Mouse (Mus musculus) gastrocnemius, postnatal 36 days (tissue): ENCODE measurements at regions not wholly inside any gene's neighbourhood (a gene's known extent, or its start where the extent isn't known, plus 50 kb on each side); places are given as distances from the start of the nearest gene placed in this dataset.
"Not testable (repeated sequence)": the region's sequence is repeated elsewhere in the genome, so short reads cannot be mapped to it uniquely, and the experiment has no call there.

Source experiments
- DNase-seq, 2 experiments: peaks; one replicate each; pipeline ENCODE4 v3.0.0; 2022
- intact Hi-C: fragments of 180-260 bp; cut with DNase I; formaldehyde crosslinking; loops from one replicate; pipeline ENCODE4 v1.15.1; 2025

DNA sequence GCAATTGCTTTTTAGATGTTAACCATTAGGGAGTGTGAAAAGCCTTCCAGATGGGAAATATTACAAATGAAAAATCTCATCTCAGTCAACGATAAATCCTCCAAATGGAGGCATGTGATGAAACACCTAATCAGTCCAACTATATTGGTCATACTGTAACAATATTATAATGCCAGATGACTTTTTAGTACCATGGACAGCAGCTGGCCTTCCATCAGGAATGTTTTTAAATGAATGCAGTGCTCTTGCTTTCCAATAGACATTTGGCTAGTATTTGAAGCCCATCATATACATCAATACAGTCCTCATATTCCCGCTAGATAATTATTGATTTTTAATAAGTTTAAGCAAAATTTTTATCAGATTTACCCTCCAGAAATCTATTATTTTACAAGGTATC is 489.8 kb upstream of the Brinp1 start:
- DNase-seq, result no peak
- intact Hi-C loops, result no loop called here

- no peak for DNase-seq
- intact Hi-C loops, result no loop called here
Observed at GRCm38 (mm10) chr4:69435390-69435789, 481.2 kb upstream of the Brinp1 start.

GRCm38 (mm10) chr4:69410411-69410810 is 456.2 kb upstream of the Brinp1 start:
- DNase-seq, intact Hi-C loops: not testable (repeated sequence)

DNA sequence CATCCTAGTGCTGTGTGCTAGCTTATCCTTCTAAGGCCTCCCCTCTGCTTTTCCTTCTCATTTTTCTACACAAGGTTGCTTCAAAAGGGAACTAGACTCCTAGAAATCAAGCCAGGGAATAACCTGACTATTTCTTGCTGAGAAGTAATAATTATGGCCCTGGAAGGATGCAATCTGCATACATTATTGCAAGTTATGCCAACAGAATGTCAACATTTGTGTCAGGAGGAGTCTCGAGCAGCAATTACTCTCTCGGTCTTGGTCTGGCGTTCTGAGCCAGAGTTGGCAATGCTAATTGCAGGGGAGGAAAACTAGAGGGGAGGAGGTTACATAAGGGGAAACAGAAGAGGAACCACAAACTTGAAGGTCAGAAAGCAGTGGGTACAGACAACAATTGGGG is 441.3 kb upstream of the Brinp1 start:
- intact Hi-C loops, result no loop called here
- no peak for DNase-seq

GRCm38 (mm10) chr4:69383318-69383717 is 429.1 kb upstream of the Brinp1 start:
- intact Hi-C loops, result no loop called here

GRCm38 (mm10) chr4:69346979-69347465 is 392.8 kb upstream of the Brinp1 start:
- intact Hi-C loops, result no loop called here
- DNase-seq, result no peak

More at GRCm38 (mm10) chr4:69383318-69383717, 429.1 kb upstream of the Brinp1 start:
- DNase-seq, result no peak

DNA sequence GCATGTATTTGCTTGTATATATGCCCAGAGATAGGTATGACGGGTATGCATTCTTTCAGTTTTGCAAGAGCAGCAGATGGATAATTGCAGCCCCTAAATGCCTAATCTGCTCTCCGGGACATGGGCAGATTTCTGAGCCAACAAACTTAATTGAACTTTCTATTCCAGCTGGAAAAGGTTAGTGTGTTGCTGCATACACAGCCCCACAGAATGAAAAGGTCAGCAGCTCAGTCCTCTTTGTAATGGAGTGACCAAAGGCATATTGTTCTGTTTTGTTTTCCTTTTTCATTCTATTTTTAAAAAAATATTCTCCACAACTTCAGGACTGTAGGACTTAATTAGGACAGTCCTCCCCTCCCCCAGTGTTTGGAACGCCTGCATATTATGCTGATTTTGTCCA is 373.4 kb upstream of the Brinp1 start:
- DNase-seq, result no peak
- intact Hi-C loops, result no loop called here
